Mouse (Mus musculus) midbrain, embryonic 16.5 days (tissue): ENCODE data around the gene Rpp25l. TPM values are rescaled to one million over a fixed set of nuclear protein-coding genes. Genes with fewer than 3 reads are reported as not detected.
A peak's percentile ranks its signal among the peaks of the same experiment; 100 is the strongest.

ENCODE experiments used
- ATAC-seq: fragments of 200-750 bp; cut with Nextera tagmentation; 2 replicates; pipeline ENCODE4 v1.8.0; 2017; ENCODE audit warnings: moderate TSS enrichment
- H3K27ac ChIP-seq: fragments of 300-500 bp; sonication (generic); 2 replicates; pipeline ENCODE4 v1.5.1; 2014; ENCODE audit warnings: mild to moderate bottlenecking, low read length, mixed read lengths
- H3K27me3 ChIP-seq: fragments of 300-500 bp; sonication (generic); 2 replicates; pipeline ENCODE4 v1.6.1; 2014; ENCODE audit warnings: low read depth, low read length, mixed read lengths; ENCODE audit not compliant: control insufficient read depth, insufficient read depth
- H3K36me3 ChIP-seq: fragments of 300-500 bp; sonication (generic); 2 replicates; pipeline ENCODE4 v1.6.1; 2014; ENCODE audit warnings: mild to moderate bottlenecking, low read length, moderate library complexity, mixed read lengths; ENCODE audit not compliant: control insufficient read depth, insufficient read depth
- H3K4me1 ChIP-seq: fragments of 300-500 bp; sonication (generic); 2 replicates; pipeline ENCODE4 v1.6.1; 2014; ENCODE audit warnings: mild to moderate bottlenecking, low read length, mixed read lengths; ENCODE audit not compliant: control insufficient read depth, insufficient read depth
- H3K4me2 ChIP-seq: fragments of 300-500 bp; sonication (generic); 2 replicates; pipeline ENCODE4 v1.6.1; 2014; ENCODE audit warnings: mild to moderate bottlenecking, low read length, mixed read lengths
- H3K4me3 ChIP-seq: fragments of 300-500 bp; sonication (generic); 2 replicates; pipeline ENCODE4 v1.5.1; 2014; ENCODE audit warnings: low read depth, mild to moderate bottlenecking, low read length, moderate library complexity, mixed read lengths
- H3K9ac ChIP-seq: fragments of 300-500 bp; sonication (generic); 2 replicates; pipeline ENCODE4 v1.6.1; 2014; ENCODE audit warnings: low read depth, low read length, mixed read lengths
- H3K9me3 ChIP-seq: fragments of 300-500 bp; sonication (generic); replicated peaks from 2 replicates; pipeline ENCODE4 v1.6.1; 2014; ENCODE audit warnings: mild to moderate bottlenecking, low read length, mixed read lengths; ENCODE audit not compliant: control insufficient read depth, poor library complexity, severe bottlenecking
- WGBS: fragments of 180-500 bp; shearing (Covaris S2); extraction: QIAGEN DNeasy Blood & Tissue Kit; methylation state at CpG from one replicate; pipeline ENCODE4 v1.1.7; 2014; 5-methylcytosine and 5-hydroxymethylcytosine counted together
- polyA plus RNA-seq: library from polyadenylated mRNA; unstranded; fragments of >200 nt; fragmentation: Nextera tagmentation; extraction: Ambion mirVana; gene quantifications from 2 replicates; pipeline ENCODE4 v1.2.1, GENCODE M21; 2015

Rpp25l gene
- polyA plus RNA-seq, 1 experiment from 2014 or later: 52.4 TPM

DNA sequence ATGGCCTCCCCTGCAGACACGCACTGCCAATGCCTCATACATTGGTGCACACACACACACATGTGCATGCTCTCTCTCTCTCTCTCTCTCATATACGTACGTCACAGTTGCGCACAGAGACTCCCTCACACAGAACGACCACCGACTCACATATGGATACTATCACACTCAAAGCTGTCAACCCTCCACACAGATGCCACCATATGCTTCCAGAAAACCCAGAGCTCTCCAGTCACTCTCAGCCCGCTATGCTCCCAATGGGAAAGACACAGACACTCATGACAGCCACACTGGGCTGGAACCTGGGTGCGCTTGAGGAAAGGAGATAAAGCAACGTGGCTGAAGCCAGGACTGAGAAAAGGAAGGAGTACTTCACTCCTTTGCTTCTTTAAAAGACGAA, 31.4 kb downstream of the Rpp25l start:
- no peaks in the 10 kb centered on the region for H3K36me3 ChIP-seq
- no peak for ATAC-seq
- peaks cover 26% of the 10 kb centered on the region for H3K4me1 ChIP-seq
- H3K27ac ChIP-seq: no peak overlapping the region
- no peak overlapping the region for H3K9ac ChIP-seq
- no peaks in the 10 kb centered on the region for H3K27me3 ChIP-seq
- no peak overlapping the region for H3K4me2 ChIP-seq
- no peak overlapping the region for H3K4me3 ChIP-seq
- WGBS: 68% methylated on average over 10 of the region's 10 CpGs
- no peaks in the 10 kb centered on the region for H3K9me3 ChIP-seq

DNA sequence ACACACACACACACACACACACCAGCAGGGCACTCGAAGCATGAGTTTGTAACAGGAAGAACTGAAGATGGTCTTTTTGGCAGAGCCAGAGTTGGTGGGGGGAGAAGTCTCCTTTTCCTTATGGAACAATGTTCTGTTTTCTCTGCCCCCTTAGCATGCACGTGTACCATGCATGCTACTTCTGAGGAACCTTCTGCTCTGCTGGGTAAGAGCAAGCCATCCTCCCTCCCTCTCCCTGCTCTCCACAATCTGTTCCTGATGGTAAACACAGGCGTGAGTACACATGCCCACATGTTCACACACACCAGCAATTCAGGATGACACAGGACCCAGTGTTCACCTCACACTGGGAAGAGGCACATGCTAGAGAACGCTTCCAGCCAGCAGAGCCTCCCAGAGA, 32.2 kb downstream of the Rpp25l start:
- Histone ChIP-seq H3K4me1 (peaks cover 34% of the 10 kb centered on the region), H3K4me2 (no peak overlapping the region), H3K9ac (no peak overlapping the region), H3K4me3 (no peak overlapping the region), H3K9me3 (no peaks in the 10 kb centered on the region), H3K36me3 (no peaks in the 10 kb centered on the region), H3K27ac (no peak overlapping the region), H3K27me3 (no peaks in the 10 kb centered on the region)
- WGBS: 53% methylated on average over 4 of the region's 4 CpGs
- no peak for ATAC-seq

DNA sequence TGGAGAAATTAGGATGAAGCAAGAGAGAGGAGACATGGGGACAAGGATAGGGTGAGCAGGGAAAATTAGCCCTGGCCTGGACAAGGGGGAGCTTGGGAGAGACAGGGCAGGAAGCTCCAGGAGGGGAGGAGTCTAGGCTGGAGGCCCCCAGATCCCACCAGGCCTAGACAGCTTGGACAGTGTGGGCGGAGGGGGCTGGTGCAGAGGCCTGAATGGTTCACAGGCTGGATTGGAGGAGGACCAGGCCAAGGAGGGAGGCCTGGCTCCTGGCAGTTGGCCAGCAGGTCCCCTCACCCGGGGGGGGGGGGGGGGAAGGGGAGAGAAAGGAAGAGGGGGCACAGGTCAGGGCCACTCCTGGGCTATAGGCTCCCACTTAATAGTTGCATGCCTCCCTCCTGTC, 34.0 kb downstream of the Rpp25l start:
- Histone ChIP-seq H3K36me3 (no peaks in the 10 kb centered on the region), H3K27me3 (no peaks in the 10 kb centered on the region), H3K9ac (no peak overlapping the region), H3K9me3 (no peaks in the 10 kb centered on the region), H3K4me2 (no peak overlapping the region), H3K27ac (no peak overlapping the region), H3K4me1 (peaks cover 42% of the 10 kb centered on the region), H3K4me3 (no peak overlapping the region)
- 0 out of 2 replicates have a peak, but pooled peaks have one; percentile 12 for ATAC-seq
- 29% methylated on average over 2 of the region's 2 CpGs for WGBS

DNA sequence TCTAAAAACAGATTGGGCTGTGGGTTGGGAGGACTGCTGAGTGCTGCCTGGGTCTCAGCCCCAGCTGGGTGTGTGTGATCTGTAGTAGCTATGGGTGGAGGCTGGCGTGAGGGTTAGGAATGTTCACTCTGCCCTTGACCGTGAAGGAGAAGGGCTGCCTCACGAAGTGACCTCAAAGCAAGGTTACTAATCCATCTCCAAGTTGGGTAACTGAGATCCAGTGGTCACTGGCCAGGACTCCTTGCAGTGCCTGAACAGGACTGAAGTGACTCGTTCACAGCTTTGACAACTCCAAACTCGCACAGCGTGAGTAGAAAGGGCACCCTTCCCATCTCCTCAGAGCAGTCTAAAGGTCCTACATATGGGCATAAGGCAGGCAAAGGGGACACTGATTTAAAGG, 34.5 kb downstream of the Rpp25l start:
- H3K36me3 ChIP-seq: no peaks in the 10 kb centered on the region
- H3K4me2 ChIP-seq: no peak overlapping the region
- H3K27me3 ChIP-seq: no peaks in the 10 kb centered on the region
- peaks cover 42% of the 10 kb centered on the region for H3K4me1 ChIP-seq
- H3K27ac ChIP-seq: no peak overlapping the region
- H3K9ac ChIP-seq: no peak overlapping the region
- 69% methylated on average over 6 of the region's 6 CpGs for WGBS
- no peaks in the 10 kb centered on the region for H3K9me3 ChIP-seq
- H3K4me3 ChIP-seq: no peak overlapping the region
- no peak for ATAC-seq

DNA sequence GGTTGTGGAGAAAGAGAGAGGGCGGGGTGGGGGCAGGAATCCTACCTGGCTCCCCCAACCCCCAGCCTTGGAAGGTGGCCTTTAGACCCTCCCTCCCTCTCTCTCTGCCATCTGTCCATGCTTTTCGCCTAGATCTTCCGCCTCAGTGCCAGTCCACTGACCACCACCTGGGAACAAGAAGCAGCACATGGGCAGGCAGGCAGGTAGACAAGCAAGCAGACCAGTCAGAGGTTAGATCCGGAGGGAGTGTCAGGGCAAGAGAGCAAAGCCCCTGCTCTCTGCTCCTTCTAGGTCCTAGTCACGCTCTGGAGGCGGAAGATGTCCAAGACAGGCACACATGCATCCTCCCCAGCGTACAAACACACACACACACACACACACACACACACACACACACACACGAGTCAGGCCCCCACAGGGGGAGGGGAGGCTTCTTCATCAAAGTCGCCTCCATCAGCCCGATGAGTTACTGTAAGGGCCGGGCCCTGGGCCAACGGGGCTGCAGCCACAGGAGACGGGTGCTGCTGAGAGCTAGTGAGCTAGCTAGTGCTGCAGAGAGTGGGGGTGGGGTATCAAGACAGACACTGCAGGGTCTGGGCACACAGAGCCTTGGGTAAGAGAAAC, 36.2 kb downstream of the Rpp25l start:
- no peak overlapping the region for H3K4me3 ChIP-seq
- no peaks in the 10 kb centered on the region for H3K9me3 ChIP-seq
- H3K4me2 ChIP-seq: 0 out of 2 replicates have a peak overlapping the region, but pooled peaks have one; percentile 12
- WGBS: 46% methylated on average over 13 of the region's 13 CpGs
- H3K36me3 ChIP-seq: no peaks in the 10 kb centered on the region
- no peaks in the 10 kb centered on the region for H3K27me3 ChIP-seq
- peaks cover 46% of the 10 kb centered on the region for H3K4me1 ChIP-seq
- ATAC-seq: peak; percentile 36; the same call in 1 of the 2 replicates
- H3K27ac ChIP-seq: peak overlapping the region; percentile 60
- H3K9ac ChIP-seq: peak overlapping the region; percentile 11; the same call in 1 of the 2 replicates

DNA sequence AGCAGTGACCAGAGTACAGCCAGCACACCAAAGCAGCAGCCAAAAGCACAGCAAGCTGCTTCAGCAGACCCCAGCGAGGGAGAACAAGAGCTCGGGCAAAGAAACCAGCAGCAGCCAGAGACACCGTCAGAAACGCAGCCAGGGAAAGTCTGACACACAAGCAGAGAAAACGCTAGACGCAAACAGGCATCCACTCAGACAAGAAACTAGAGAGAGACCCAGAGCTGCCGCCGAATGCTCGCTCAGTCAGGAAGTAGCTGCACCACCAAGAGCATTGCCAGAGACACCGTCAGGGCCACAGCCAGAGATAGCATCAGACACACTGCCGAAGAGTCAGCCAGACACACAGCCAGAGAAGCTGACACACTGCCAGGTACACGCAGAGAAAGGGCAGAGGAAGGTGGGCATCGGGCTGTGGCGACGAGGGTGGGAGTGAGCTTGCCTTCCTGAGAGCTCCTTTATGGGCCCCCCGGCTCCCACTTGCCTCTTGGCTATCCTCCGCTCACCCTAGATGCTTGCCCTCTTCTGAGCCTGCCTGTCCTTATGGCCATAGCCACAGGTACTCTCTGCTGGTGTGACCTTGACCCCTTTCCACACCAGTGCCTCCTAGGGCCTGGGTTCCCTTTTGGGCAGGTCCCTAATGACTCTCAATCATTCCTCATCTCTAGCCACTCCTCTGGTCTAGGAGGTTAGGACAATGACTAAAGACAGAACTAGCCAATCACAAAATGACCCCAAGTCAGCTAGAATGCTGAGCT, 36.9 kb downstream of the Rpp25l start:
- WGBS: 61% methylated on average over 17 of the region's 17 CpGs
- no peak for ATAC-seq
- H3K4me2 ChIP-seq: no peak overlapping the region
- peak overlapping the region; percentile 62 for H3K27ac ChIP-seq
- peaks cover 51% of the 10 kb centered on the region for H3K4me1 ChIP-seq
- H3K36me3 ChIP-seq: no peaks in the 10 kb centered on the region
- no peaks in the 10 kb centered on the region for H3K9me3 ChIP-seq
- H3K4me3 ChIP-seq: no peak overlapping the region
- no peaks in the 10 kb centered on the region for H3K27me3 ChIP-seq
- H3K9ac ChIP-seq: 0 out of 2 replicates have a peak overlapping the region, but pooled peaks have one; percentile 32

DNA sequence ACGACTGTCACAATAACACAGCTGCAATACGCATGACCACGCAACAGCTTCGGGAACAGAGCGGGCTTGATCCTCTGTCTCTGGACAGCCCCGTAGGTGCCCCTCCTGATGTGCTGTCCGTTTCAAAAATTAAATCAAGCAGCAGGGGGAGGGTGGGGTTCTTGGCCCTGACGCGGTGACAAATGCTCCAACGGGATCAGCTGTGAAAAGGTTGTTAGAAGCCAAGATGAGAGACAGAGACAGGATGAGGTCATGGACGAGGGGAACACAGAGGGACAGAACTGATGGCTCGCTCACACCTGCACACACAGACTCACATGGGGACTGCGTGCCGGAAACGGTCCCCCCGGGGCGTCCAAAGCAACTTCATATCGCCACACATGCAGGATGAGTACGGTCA, 40.1 kb downstream of the Rpp25l start:
- H3K27ac ChIP-seq: no peak overlapping the region

DNA sequence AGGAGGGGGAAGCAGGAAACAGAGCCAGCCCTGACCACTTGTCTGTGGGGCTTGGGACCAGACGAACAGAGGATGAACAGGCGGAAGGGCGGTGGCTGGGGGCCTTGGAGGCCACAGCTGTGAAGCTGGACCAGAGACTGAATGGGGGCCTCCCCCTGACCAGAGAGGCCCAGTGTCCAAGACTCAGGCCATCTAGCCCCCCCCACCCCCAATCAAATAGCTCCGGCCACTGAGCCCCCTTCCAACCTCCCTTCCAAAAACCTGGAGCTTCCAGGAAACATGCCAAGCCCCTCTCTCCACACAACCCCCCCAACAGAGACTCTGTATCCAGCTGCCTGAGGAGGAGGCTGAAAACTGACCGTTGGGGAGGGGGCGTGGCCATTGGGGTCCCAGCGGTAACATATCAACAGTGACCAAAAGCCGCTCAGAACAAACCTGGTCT, 40.8 kb downstream of the Rpp25l start:
- H3K9me3 ChIP-seq: no peaks in the 10 kb centered on the region
- no peak overlapping the region for H3K4me3 ChIP-seq
- peak overlapping the region; percentile 33; the same call in 1 of the 2 replicates for H3K9ac ChIP-seq
- no peak overlapping the region for H3K4me2 ChIP-seq
- H3K4me1 ChIP-seq: peaks cover 40% of the 10 kb centered on the region
- no peaks in the 10 kb centered on the region for H3K27me3 ChIP-seq
- 26% methylated on average over 8 of the region's 8 CpGs for WGBS
- no peak for ATAC-seq
- H3K36me3 ChIP-seq: no peaks in the 10 kb centered on the region
- peak overlapping the region; percentile 60; the same call in 1 of the 2 replicates for H3K27ac ChIP-seq

More for the DNA sequence above, 40.1 kb downstream of the Rpp25l start:
- Histone ChIP-seq H3K4me1 (peaks cover 45% of the 10 kb centered on the region), H3K27me3 (no peaks in the 10 kb centered on the region), H3K36me3 (no peaks in the 10 kb centered on the region), H3K9me3 (no peaks in the 10 kb centered on the region), H3K9ac (no peak overlapping the region), H3K4me2 (no peak overlapping the region), H3K4me3 (no peak overlapping the region)
- WGBS: 34% methylated on average over 19 of the region's 19 CpGs
- ATAC-seq: no peak

DNA sequence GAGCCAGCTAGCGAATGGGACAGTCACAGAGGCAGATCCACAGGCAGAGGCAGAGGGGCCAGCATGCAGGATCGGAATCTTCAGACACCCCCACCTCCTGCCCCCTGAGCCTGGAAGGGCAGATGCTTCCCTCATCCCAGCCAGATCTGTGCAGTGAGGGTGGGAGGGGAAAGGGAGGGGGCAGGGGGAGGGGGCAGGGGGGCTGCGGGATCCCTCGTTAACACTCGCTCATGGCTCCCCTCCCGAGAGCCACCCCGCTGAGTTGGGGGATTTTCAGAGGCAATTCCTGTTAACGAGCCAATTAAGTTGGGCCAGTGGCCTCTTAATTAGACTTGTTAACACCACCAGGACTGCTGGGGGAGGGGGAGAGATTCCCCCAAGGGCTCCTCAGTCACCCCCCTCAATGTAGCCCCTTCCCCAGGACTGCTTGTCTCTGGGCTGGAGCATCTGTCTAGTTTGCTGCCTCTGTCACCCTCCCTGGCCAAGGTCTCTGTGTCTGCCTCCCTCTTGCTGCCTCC, 41.3 kb downstream of the Rpp25l start:
- Histone ChIP-seq H3K36me3 (no peaks in the 10 kb centered on the region), H3K4me1 (peaks cover 34% of the 10 kb centered on the region), H3K27me3 (no peaks in the 10 kb centered on the region), H3K4me3 (no peak overlapping the region), H3K9me3 (no peaks in the 10 kb centered on the region), H3K27ac (no peak overlapping the region), H3K4me2 (no peak overlapping the region), H3K9ac (peak overlapping the region; percentile 33; the same call in 1 of the 2 replicates)
- ATAC-seq: peak; percentile 47
- WGBS: 5% methylated on average over 7 of the region's 8 CpGs
